ENCODE assay signal across 15 mouse cellular contexts in the genomic region with DNA sequence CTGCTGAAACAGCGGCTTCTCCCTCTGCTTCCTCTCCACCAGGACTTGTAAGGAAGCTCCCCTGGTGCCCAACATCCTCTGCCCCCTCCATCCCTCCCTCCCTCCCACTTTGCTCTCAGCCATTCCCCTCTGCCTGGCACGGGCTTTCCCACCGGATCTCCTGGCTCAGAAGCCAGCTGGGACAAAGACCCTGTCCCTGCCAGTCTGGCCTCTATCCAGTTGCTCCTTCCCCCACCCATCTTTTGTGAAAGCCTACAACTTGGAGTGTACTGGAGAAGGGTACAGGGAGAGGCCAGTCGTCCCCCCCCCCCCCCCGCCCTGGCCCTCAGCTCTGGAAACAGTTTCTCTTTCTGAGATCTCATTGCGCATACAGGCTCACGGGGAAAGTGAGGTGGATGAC. TPM values are rescaled to one million over a fixed set of nuclear protein-coding genes. Genes with fewer than 3 reads are reported as not detected.
DNase-seq lines count a peak whose midpoint lies in the region; ATAC-seq and TF ChIP-seq lines count a peak whose summit lies in the region.
"Had no signal": no experiment of that assay in that cellular context is flagged by ENCODE, and none has a peak within 500 bp of the region (broad histone marks: within the 10 kb centered on the region; RNA-seq: fewer than 3 reads in every experiment).

No protein-coding gene starts in this region.

- peak overlapping the region; percentile 48; the same call in 1 of the 2 replicates for H3K4me3 ChIP-seq in forebrain, embryonic 12.5 days (replicated peaks)
- peak overlapping the region; percentile 58 for H3K4me3 ChIP-seq in forebrain, embryonic 16.5 days (replicated peaks; ENCODE audit: low read length)
- H3K4me3 ChIP-seq in midbrain, embryonic 16.5 days (ENCODE audit: low read depth, low read length): peak overlapping the region; percentile 45
- H3K4me3 ChIP-seq in intestine, postnatal 0 days (ENCODE audit: low read depth, low read length): no peak overlapping the region
- H3K4me3 ChIP-seq: heart, adult 2 months; liver, embryonic 15.5 days; myocyte had no signal

- H3K9ac ChIP-seq in forebrain, embryonic 12.5 days: no peak overlapping the region
- H3K9ac ChIP-seq in forebrain, embryonic 16.5 days (replicated peaks; ENCODE audit: low read depth, low read length): peak overlapping the region; percentile 42; the same call in 1 of the 2 replicates
- no peak overlapping the region for H3K9ac ChIP-seq in midbrain, embryonic 16.5 days (ENCODE audit: low read depth, low read length)
- H3K9ac ChIP-seq in intestine, postnatal 0 days (ENCODE audit: low read depth, low read length): no peak overlapping the region
- H3K9ac ChIP-seq: liver, embryonic 15.5 days had no signal

- peaks cover 46% of the 10 kb centered on the region for H3K4me1 ChIP-seq in forebrain, embryonic 12.5 days
- H3K4me1 ChIP-seq in forebrain, embryonic 16.5 days (replicated peaks; ENCODE audit: control insufficient read depth, insufficient read depth, low read length): peaks cover 44% of the 10 kb centered on the region
- peaks cover 29% of the 10 kb centered on the region for H3K4me1 ChIP-seq in midbrain, embryonic 16.5 days (ENCODE audit: control insufficient read depth, insufficient read depth, low read length)
- H3K4me1 ChIP-seq in intestine, postnatal 0 days (replicated peaks; ENCODE audit: control insufficient read depth, insufficient read depth, low read length): peaks cover 4% of the 10 kb centered on the region; the same call in 1 of the 2 replicates
- H3K4me1 ChIP-seq: liver, embryonic 15.5 days had no signal

- no peak for TF ChIP-seq CTCF in intestine, postnatal 0 days (IDR thresholded peaks at IDR 0.05; ENCODE audit: low read depth)

- no peak overlapping the region for H3K27ac ChIP-seq in forebrain, embryonic 12.5 days
- H3K27ac ChIP-seq in forebrain, embryonic 16.5 days (ENCODE audit: low read length): no peak overlapping the region
- no peak overlapping the region; the same call in 1 of the 2 replicates for H3K27ac ChIP-seq in midbrain, embryonic 16.5 days (ENCODE audit: low read length)
- H3K27ac ChIP-seq in intestine, postnatal 0 days (ENCODE audit: low read depth, low read length): no peak overlapping the region
- H3K27ac ChIP-seq: heart, adult 2 months; liver, embryonic 15.5 days had no signal

- peak; percentile 77 to 82 for DNase-seq in layer of hippocampus, postnatal 10 days (ENCODE audit: low spot score in 2 of 2)
- no peak for DNase-seq in layer of hippocampus, adult 9-10 months (ENCODE audit: low spot score)
- DNase-seq in embryo, embryonic 11 days: no peak
- DNase-seq: heart, adult 2 months; heart, postnatal 14 days; lung, postnatal 4 days had no signal

- H3K27me3 ChIP-seq in forebrain, embryonic 12.5 days: peaks cover 100% of the 10 kb centered on the region
- peaks cover 68% of the 10 kb centered on the region for H3K27me3 ChIP-seq in forebrain, embryonic 16.5 days (replicated peaks; ENCODE audit: control insufficient read depth, insufficient read depth, low read length)
- H3K27me3 ChIP-seq in midbrain, embryonic 16.5 days (ENCODE audit: control insufficient read depth, insufficient read depth, low read depth, low read length): peaks cover 86% of the 10 kb centered on the region
- peaks cover 89% of the 10 kb centered on the region for H3K27me3 ChIP-seq in intestine, postnatal 0 days (replicated peaks; ENCODE audit: control insufficient read depth, insufficient read depth, low read length)

- ATAC-seq in forebrain, embryonic 12.5 days (ENCODE audit: low FRiP score): no peak
- ATAC-seq in forebrain, embryonic 16.5 days: peak; percentile 43
- ATAC-seq in midbrain, embryonic 16.5 days: peak; percentile 55; the same call in 1 of the 2 replicates
- no peak for ATAC-seq in intestine, postnatal 0 days

- H3K9me3 ChIP-seq in forebrain, embryonic 12.5 days: no peaks in the 10 kb centered on the region
- no peaks in the 10 kb centered on the region for H3K9me3 ChIP-seq in forebrain, embryonic 16.5 days (ENCODE audit: control insufficient read depth, low read length)
- H3K9me3 ChIP-seq in midbrain, embryonic 16.5 days (replicated peaks; ENCODE audit: control insufficient read depth, low read length, poor library complexity, severe bottlenecking): no peaks in the 10 kb centered on the region
- H3K9me3 ChIP-seq in intestine, postnatal 0 days (ENCODE audit: control insufficient read depth): no peaks in the 10 kb centered on the region
- H3K9me3 ChIP-seq: liver, embryonic 15.5 days had no signal

- 4% methylated on average over 7 of the region's 7 CpGs for WGBS in forebrain, embryonic 12.5 days
- under 1% methylated on average over 6 of the region's 7 CpGs for WGBS in forebrain, embryonic 16.5 days
- WGBS in midbrain, embryonic 16.5 days: 4% methylated on average over 6 of the region's 7 CpGs
- WGBS in intestine, postnatal 0 days: 8% methylated on average over 7 of the region's 7 CpGs

- no peaks in the 10 kb centered on the region for H3K36me3 ChIP-seq in forebrain, embryonic 12.5 days (replicated peaks)
- no peaks in the 10 kb centered on the region for H3K36me3 ChIP-seq in forebrain, embryonic 16.5 days (ENCODE audit: control insufficient read depth, insufficient read depth)
- no peaks in the 10 kb centered on the region for H3K36me3 ChIP-seq in midbrain, embryonic 16.5 days (ENCODE audit: control insufficient read depth, insufficient read depth, low read length)
- H3K36me3 ChIP-seq in intestine, postnatal 0 days (ENCODE audit: control insufficient read depth, insufficient read depth): no peaks in the 10 kb centered on the region
- H3K36me3 ChIP-seq: liver, embryonic 15.5 days had no signal

- peak overlapping the region; percentile 84 for H3K4me2 ChIP-seq in forebrain, embryonic 12.5 days
- peak overlapping the region; percentile 89 for H3K4me2 ChIP-seq in forebrain, embryonic 16.5 days (ENCODE audit: low read length)
- H3K4me2 ChIP-seq in midbrain, embryonic 16.5 days (ENCODE audit: low read length): no peak overlapping the region
- no peak overlapping the region for H3K4me2 ChIP-seq in intestine, postnatal 0 days (replicated peaks; ENCODE audit: low read depth)
- H3K4me2 ChIP-seq: liver, embryonic 15.5 days had no signal

RNA-seq across cellular contexts. Expression of gene Bcan, which starts 1.3 kb away (rescaled TPM):
- total RNA-seq in layer of hippocampus, postnatal 10 days (2021): 100 to 1,000 TPM; 350 to 399 TPM
- polyA plus RNA-seq in forebrain, embryonic 12.5 days (2016; fragmentation: Nextera tagmentation; extraction: Ambion mirVana): 1.7 and 3.6 TPM in 2 replicates
- 34.8 and 43.6 TPM in 2 replicates for polyA plus RNA-seq in forebrain, embryonic 16.5 days (2015; fragmentation: Nextera tagmentation; extraction: Ambion mirVana)
- polyA plus RNA-seq in midbrain, embryonic 16.5 days (2015; fragmentation: Nextera tagmentation; extraction: Ambion mirVana): 51.5 and 96.9 TPM in 2 replicates
- polyA plus RNA-seq in intestine, postnatal 0 days (2015; fragmentation: Nextera tagmentation; extraction: Ambion mirVana): 0.17 and 0.24 TPM in 2 replicates
- polyA plus RNA-seq: kidney, embryonic 14.5 days had no signal

RNA-seq across cellular contexts. Expression of gene Nes, which starts 27.9 kb away (rescaled TPM):
- total RNA-seq in layer of hippocampus, postnatal 10 days (2021): 10 to 100 TPM; 14.7 to 18.5 TPM
- polyA plus RNA-seq in forebrain, embryonic 12.5 days (2016; fragmentation: Nextera tagmentation; extraction: Ambion mirVana): 148 and 162 TPM in 2 replicates
- polyA plus RNA-seq in forebrain, embryonic 16.5 days (2015; fragmentation: Nextera tagmentation; extraction: Ambion mirVana): 35.7 and 41.6 TPM in 2 replicates
- polyA plus RNA-seq in midbrain, embryonic 16.5 days (2015; fragmentation: Nextera tagmentation; extraction: Ambion mirVana): 14.1 and 21.8 TPM in 2 replicates
- 9.2 and 9.5 TPM in 2 replicates for polyA plus RNA-seq in intestine, postnatal 0 days (2015; fragmentation: Nextera tagmentation; extraction: Ambion mirVana)

RNA-seq across cellular contexts. Expression of gene Hapln2, which starts 28.6 kb away (rescaled TPM):
- 1 to 10 TPM in 1 of 2 experiments, under 1 TPM in 1; 0.42 to 1.0 TPM for total RNA-seq in layer of hippocampus, postnatal 10 days (2021)
- polyA plus RNA-seq in forebrain, embryonic 12.5 days (2016; fragmentation: Nextera tagmentation; extraction: Ambion mirVana): not detected in 2 replicates
- 0.25 and 0.35 TPM in 2 replicates for polyA plus RNA-seq in forebrain, embryonic 16.5 days (2015; fragmentation: Nextera tagmentation; extraction: Ambion mirVana)
- polyA plus RNA-seq in midbrain, embryonic 16.5 days (2015; fragmentation: Nextera tagmentation; extraction: Ambion mirVana): 0.37 and 0.74 TPM in 2 replicates
- not detected in 2 replicates for polyA plus RNA-seq in intestine, postnatal 0 days (2015; fragmentation: Nextera tagmentation; extraction: Ambion mirVana)
- total RNA-seq: adrenal gland, postnatal 10 days; heart, adult 2 months; heart, postnatal 14 days had no signal
- polyA plus RNA-seq: embryonic facial prominence, embryonic 11.5 days; heart, adult 2 months; kidney, embryonic 14.5 days; liver, embryonic 15.5 days; myocyte had no signal

RNA-seq across cellular contexts. Expression of gene Gpatch4, which starts 44.2 kb away (rescaled TPM):
- total RNA-seq in layer of hippocampus, postnatal 10 days (2021): 10 to 100 TPM; 20.9 to 27.1 TPM
- 31.4 and 32.0 TPM in 2 replicates for polyA plus RNA-seq in forebrain, embryonic 12.5 days (2016; fragmentation: Nextera tagmentation; extraction: Ambion mirVana)
- 32.5 and 36.3 TPM in 2 replicates for polyA plus RNA-seq in forebrain, embryonic 16.5 days (2015; fragmentation: Nextera tagmentation; extraction: Ambion mirVana)
- polyA plus RNA-seq in midbrain, embryonic 16.5 days (2015; fragmentation: Nextera tagmentation; extraction: Ambion mirVana): 30.4 and 35.9 TPM in 2 replicates
- 13.6 and 16.8 TPM in 2 replicates for polyA plus RNA-seq in intestine, postnatal 0 days (2015; fragmentation: Nextera tagmentation; extraction: Ambion mirVana)

RNA-seq across cellular contexts. Expression of gene Crabp2, which starts 50.3 kb away (rescaled TPM):
- 1 to 10 TPM; 2.0 to 6.4 TPM for total RNA-seq in layer of hippocampus, postnatal 10 days (2021)
- polyA plus RNA-seq in forebrain, embryonic 12.5 days (2016; fragmentation: Nextera tagmentation; extraction: Ambion mirVana): 246 TPM in 2 replicates
- 18.9 and 19.4 TPM in 2 replicates for polyA plus RNA-seq in forebrain, embryonic 16.5 days (2015; fragmentation: Nextera tagmentation; extraction: Ambion mirVana)
- 42.5 and 44.4 TPM in 2 replicates for polyA plus RNA-seq in midbrain, embryonic 16.5 days (2015; fragmentation: Nextera tagmentation; extraction: Ambion mirVana)
- polyA plus RNA-seq in intestine, postnatal 0 days (2015; fragmentation: Nextera tagmentation; extraction: Ambion mirVana): 0.81 and 1.9 TPM in 2 replicates
- polyA plus RNA-seq: heart, adult 2 months had no signal

Comparison
In these comparisons a context has a peak if more than half of its experiments do, and no peak if none do; other contexts are left out.
1. DNase-seq: peak in layer of hippocampus, postnatal 10 days (2 of 2); none in layer of hippocampus, adult 9-10 months (single experiment) and embryo, embryonic 11 days (single experiment).
2. ATAC-seq: peak in forebrain, embryonic 16.5 days (single experiment) and midbrain, embryonic 16.5 days (single experiment); none in forebrain, embryonic 12.5 days (single experiment) and intestine, postnatal 0 days (single experiment).
3. H3K4me2 ChIP-seq: peak in forebrain, embryonic 12.5 days (single experiment) and forebrain, embryonic 16.5 days (single experiment); none in midbrain, embryonic 16.5 days (single experiment) and intestine, postnatal 0 days (single experiment).